Comparison of ENCODE assay signal across 22 mouse cellular contexts in the genomic region with DNA sequence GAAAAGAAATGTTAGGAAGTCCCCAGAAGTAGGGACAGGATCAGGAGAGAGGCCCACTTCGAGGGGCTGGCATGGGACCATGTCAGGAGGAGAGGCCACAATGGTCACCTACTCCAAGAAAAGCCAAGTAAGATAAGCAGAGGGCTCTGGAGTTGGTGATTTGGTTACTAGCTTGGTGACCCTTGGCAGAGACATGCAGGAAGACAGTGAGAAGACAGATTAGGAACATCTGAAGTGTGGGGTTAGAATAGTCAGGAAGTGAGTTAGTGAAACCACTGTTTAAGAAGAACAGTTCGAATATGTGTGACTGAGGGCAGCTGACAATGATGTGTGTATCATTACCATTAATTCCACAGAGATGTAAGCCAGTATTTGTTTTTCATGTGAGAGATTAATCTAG.
"Had no signal": no experiment of that assay in that cellular context is flagged by ENCODE, and none has a peak within 500 bp of the region (broad histone marks: within the 10 kb centered on the region; RNA-seq: fewer than 3 reads in every experiment).

No protein-coding gene starts in this region.

- H3K4me2 ChIP-seq: liver, embryonic 15.5 days; lung, embryonic 15.5 days; midbrain, embryonic 12.5 days; midbrain, embryonic 15.5 days; neural tube, embryonic 12.5 days; neural tube, embryonic 15.5 days had no signal

- H3K9ac ChIP-seq: liver, embryonic 15.5 days; lung, embryonic 15.5 days; midbrain, embryonic 12.5 days; midbrain, embryonic 15.5 days; neural tube, embryonic 12.5 days; neural tube, embryonic 15.5 days had no signal

- H3K9me3 ChIP-seq: liver, embryonic 15.5 days; lung, embryonic 15.5 days; midbrain, embryonic 12.5 days; midbrain, embryonic 15.5 days; neural tube, embryonic 12.5 days; neural tube, embryonic 15.5 days had no signal

- H3K27me3 ChIP-seq: liver, embryonic 15.5 days; lung, embryonic 15.5 days; midbrain, embryonic 12.5 days; midbrain, embryonic 15.5 days; neural tube, embryonic 12.5 days; neural tube, embryonic 15.5 days had no signal

- DNase-seq: kidney, adult 18-20 months; kidney, adult 9 months; kidney, postnatal 14 days; kidney, postnatal 4 days; layer of hippocampus, postnatal 36 days; lung, adult 18-20 months; lung, postnatal 10 days; lung, postnatal 36 days; right cerebral cortex, adult 18-20 months; right cerebral cortex, postnatal 14 days; right cerebral cortex, postnatal 4 days; thymus, postnatal 25 days had no signal

- H3K4me3 ChIP-seq: layer of hippocampus, adult 2 months; left cerebral cortex, adult 2 months; liver, embryonic 15.5 days; lung, embryonic 15.5 days; midbrain, embryonic 12.5 days; midbrain, embryonic 15.5 days; neural tube, embryonic 12.5 days; neural tube, embryonic 15.5 days had no signal

- ATAC-seq: intestine, embryonic 16.5 days; midbrain, embryonic 15.5 days had no signal

- H3K4me1 ChIP-seq: liver, embryonic 15.5 days; lung, embryonic 15.5 days; midbrain, embryonic 12.5 days; midbrain, embryonic 15.5 days; neural tube, embryonic 12.5 days had no signal

- H3K27ac ChIP-seq: left cerebral cortex, adult 2 months; liver, embryonic 15.5 days; lung, embryonic 15.5 days; midbrain, embryonic 12.5 days; midbrain, embryonic 15.5 days; neural tube, embryonic 12.5 days; neural tube, embryonic 15.5 days; stomach, postnatal 0 days had no signal
